Mouse (Mus musculus): ENCODE data around the gene Gm20388.

DNA sequence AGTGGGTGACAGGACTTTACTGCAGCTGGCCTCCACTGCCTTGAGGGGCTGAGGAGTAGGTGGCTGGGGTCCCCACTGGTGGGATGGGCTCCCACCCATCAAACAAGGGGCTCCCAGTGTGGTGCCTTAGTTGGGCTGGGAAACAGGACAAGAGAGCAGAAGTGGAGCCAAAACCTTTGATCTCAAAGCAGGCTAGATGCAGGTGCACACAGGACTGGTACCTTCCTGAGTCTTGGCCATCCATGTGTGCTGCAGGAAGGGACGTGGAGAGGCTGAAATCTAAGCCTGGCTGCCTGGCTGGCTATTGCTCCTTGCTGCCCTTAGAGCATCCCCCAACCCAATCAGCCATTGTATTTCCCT is 2941.9 kb downstream of the Gm20388 start:
- TF ChIP-seq CTCF (IDR thresholded peaks at IDR 0.05; ENCODE audit: low read depth) (no peak), EP300 (IDR thresholded peaks at IDR 0.05; ENCODE audit: low read depth) (no peak)
